Mouse (Mus musculus) erythroblast, embryonic 14.5 days (primary cell): ENCODE results near the gene Aldh1a2.

Experiments used
- GATA1 ChIP-seq: IDR thresholded peaks from 2 replicates; pipeline ENCODE4 v1.6.1; 2012; ENCODE audit warnings: low read length, inconsistent platforms, mixed read lengths
- TAL1 ChIP-seq: IDR thresholded peaks from 3 replicates; pipeline ENCODE4 v1.6.1; 2012; ENCODE audit warnings: low read length, inconsistent platforms, mixed read lengths

DNA sequence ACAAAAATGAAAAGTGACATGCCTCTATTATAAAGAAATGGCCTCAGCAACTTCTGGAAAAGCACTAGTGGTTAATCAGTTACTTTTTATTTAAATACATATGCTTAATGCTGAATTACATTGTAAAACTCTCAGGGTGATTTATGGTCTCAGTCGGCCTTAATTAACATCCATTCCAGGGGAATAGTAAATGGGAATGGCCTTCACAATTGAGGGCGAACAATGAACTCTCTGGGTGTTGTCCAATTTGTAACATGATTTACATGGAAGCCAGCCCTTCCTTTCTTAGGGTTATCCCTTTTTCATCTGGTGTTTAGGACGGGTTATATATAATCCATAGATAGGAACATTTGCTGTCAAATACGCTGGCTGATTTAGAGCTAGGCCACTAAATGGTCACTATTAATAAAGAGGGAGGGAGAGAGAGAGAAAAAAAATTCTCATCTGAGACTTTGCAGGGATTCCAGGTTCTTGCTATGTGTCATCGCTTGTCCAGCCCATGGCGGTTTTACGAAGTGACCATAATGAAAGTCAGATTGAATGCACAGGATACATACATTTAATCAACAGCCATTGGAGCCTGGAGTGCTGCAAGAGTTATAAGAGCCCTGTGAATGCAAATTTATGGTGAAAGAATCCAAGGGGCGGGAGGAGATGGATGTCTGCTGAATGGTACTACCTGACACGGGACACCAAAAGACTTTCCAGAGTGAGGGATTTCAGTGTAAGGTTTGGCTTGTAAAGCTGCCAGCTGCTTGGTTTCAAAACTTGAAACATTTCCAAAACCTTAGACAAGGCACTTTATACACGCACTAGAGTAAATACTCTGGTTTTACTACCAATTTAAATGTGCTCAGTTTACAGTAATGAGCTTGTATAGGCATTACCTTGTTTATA lies 26.2 kb downstream of the Aldh1a2 start:
- TF ChIP-seq GATA1 = no peak
- no peak for TF ChIP-seq TAL1
